Mouse (Mus musculus) liver, embryonic 15.5 days (tissue): ENCODE measurements around the gene Smpdl3a. TPM values are rescaled to one million over a fixed set of nuclear protein-coding genes. Genes with fewer than 3 reads are reported as not detected.

Experiments used
- ATAC-seq: fragments of 200-750 bp; cut with Nextera tagmentation; 2 replicates; pipeline ENCODE4 v1.8.0; 2017; ENCODE audit warnings: moderate number of reproducible peaks, mild to moderate bottlenecking, moderate library complexity; ENCODE audit not compliant: insufficient read depth
- H3K27ac ChIP-seq: fragments of 300-500 bp; sonication (generic); replicated peaks from 2 replicates; pipeline ENCODE4 v1.5.1; 2015; ENCODE audit warnings: mild to moderate bottlenecking, inconsistent platforms
- H3K27me3 ChIP-seq: fragments of 300-500 bp; sonication (generic); 2 replicates; pipeline ENCODE4 v1.6.1; 2015; ENCODE audit warnings: mild to moderate bottlenecking, inconsistent platforms
- H3K36me3 ChIP-seq: fragments of 300-500 bp; sonication (generic); replicated peaks from 2 replicates; pipeline ENCODE4 v1.6.1; 2015; ENCODE audit warnings: moderate library complexity, mild to moderate bottlenecking, inconsistent platforms
- H3K4me1 ChIP-seq: fragments of 300-500 bp; sonication (generic); replicated peaks from 2 replicates; pipeline ENCODE4 v1.6.1; 2015; ENCODE audit warnings: inconsistent platforms
- H3K4me2 ChIP-seq: fragments of 300-500 bp; sonication (generic); 2 replicates; pipeline ENCODE4 v1.6.1; 2015; ENCODE audit warnings: moderate library complexity, mild to moderate bottlenecking, inconsistent platforms
- H3K4me3 ChIP-seq: fragments of 300-500 bp; sonication (generic); replicated peaks from 2 replicates; pipeline ENCODE4 v1.5.1; 2015; ENCODE audit warnings: mild to moderate bottlenecking, inconsistent platforms
- H3K9ac ChIP-seq: fragments of 300-500 bp; sonication (generic); 2 replicates; pipeline ENCODE4 v1.6.1; 2015; ENCODE audit warnings: moderate library complexity, mild to moderate bottlenecking, inconsistent platforms
- H3K9me3 ChIP-seq: fragments of 300-500 bp; sonication (generic); replicated peaks from 2 replicates; pipeline ENCODE4 v1.6.1; 2016; ENCODE audit warnings: inconsistent platforms
- WGBS: fragments of 180-500 bp; shearing (Covaris S2); methylation state at CpG from one replicate; pipeline ENCODE4 v1.1.7; 2015; ENCODE audit warnings: mixed read lengths; ENCODE audit not compliant: insufficient replicate concordance; 5-methylcytosine and 5-hydroxymethylcytosine counted together
- polyA plus RNA-seq: library from polyadenylated mRNA; unstranded; fragments of >200 nt; fragmentation: Nextera tagmentation; extraction: Ambion mirVana; gene quantifications from 2 replicates; pipeline ENCODE4 v1.2.1, GENCODE M21; 2015

Smpdl3a gene
- polyA plus RNA-seq, 1 experiment from 2014 or later = 24.6 TPM

DNA sequence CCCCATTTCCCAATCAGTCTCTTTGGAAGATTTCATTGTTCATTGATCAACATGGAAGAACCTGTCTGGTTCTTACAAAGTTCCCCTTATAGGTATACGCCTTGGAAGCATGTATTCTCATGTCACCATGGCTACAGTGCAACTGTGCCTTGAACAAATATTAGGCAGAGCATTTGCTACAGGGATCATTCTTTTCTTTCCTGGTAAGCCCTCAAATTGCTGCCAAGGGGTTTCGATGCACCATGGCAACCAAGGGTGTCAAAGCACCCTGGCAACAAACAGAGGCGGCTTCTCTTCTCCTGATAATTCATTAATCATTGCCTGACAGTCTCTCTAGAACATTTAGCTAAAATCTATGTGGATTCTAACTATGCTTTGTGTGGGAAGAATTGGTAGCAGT lies 28.3 kb downstream of the Smpdl3a start:
- Histone ChIP-seq H3K4me2 (no peak overlapping the region), H3K36me3 (no peaks in the 10 kb centered on the region), H3K9ac (no peak overlapping the region), H3K27ac (no peak overlapping the region), H3K4me1 (no peaks in the 10 kb centered on the region), H3K9me3 (no peaks in the 10 kb centered on the region), H3K27me3 (no peaks in the 10 kb centered on the region), H3K4me3 (no peak overlapping the region)
- ATAC-seq = no peak
- WGBS = 46% methylated on average over 3 of the region's 3 CpGs

DNA sequence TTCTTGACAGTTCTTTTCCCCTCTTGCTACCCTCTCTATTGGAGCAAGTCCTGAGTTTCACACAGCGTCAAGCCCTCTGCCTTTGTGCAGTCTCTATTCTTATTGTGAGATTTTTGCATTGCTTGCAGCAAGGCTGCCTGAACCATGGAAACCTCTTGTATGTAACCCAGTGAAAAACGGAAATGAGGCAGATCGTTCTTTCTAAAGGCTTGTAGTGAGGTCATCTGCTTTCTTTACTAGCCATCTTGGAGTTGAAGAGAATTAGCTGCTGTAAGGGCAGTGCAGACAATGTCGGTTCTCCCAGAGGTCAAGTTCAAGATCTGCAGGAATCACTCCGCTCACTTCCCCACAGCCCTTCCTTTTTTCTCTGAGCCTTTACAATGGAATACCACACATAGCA lies 34.5 kb downstream of the Smpdl3a start:
- Histone ChIP-seq H3K4me3 (no peak overlapping the region), H3K4me1 (no peaks in the 10 kb centered on the region), H3K9ac (no peak overlapping the region), H3K36me3 (no peaks in the 10 kb centered on the region), H3K9me3 (no peaks in the 10 kb centered on the region), H3K27ac (no peak overlapping the region), H3K27me3 (no peaks in the 10 kb centered on the region), H3K4me2 (no peak overlapping the region)
- ATAC-seq = no peak
- WGBS = 64% methylated on average over 5 of the region's 5 CpGs

DNA sequence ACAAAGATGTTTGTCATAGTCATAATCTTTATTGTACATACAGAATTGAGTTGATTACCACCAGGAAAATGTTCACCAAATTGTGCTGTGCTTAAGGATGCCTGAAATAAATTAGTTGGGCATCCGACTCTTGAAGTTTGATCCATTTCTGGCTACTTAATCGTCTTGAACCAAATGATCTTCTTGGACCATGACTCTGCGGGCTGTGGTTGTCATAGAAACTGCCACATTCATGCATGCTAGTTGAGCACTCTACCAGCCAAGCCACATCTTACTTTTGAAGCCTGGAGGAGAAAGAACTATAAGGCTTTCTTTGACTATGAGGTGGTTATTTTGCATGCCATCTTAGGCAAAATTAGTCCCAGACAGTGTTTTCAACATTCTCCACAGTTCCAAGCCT lies 35.5 kb downstream of the Smpdl3a start:
- no peaks in the 10 kb centered on the region for H3K4me1 ChIP-seq
- ATAC-seq = no peak
- H3K4me3 ChIP-seq = no peak overlapping the region
- WGBS = 70% methylated on average over 3 of the region's 3 CpGs
- no peak overlapping the region for H3K9ac ChIP-seq
- no peak overlapping the region for H3K4me2 ChIP-seq
- no peaks in the 10 kb centered on the region for H3K27me3 ChIP-seq
- H3K27ac ChIP-seq = no peak overlapping the region
- H3K36me3 ChIP-seq = no peaks in the 10 kb centered on the region
- no peaks in the 10 kb centered on the region for H3K9me3 ChIP-seq

DNA sequence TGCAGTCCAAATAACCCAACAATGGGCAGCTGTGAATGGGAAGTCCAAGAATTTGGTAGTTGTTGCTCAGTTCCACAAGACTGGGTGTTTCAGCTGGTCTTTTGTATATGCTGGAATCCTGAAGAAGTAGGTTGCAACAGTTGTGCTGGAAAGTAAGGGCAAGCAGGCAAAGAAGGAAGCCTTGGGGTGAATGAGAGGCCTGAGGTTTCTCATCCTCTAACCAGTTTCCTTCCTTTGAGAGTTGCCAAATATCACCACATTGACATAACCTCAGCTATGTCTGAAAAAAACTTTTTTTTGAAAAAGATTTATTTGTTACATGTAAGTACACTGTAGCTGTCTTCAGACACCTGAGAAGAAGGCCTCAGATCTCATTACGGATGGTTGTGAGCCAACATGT lies 41.0 kb downstream of the Smpdl3a start:
- no peak overlapping the region for H3K4me3 ChIP-seq
- 78% methylated on average over 1 of the region's 1 CpGs for WGBS
- H3K4me2 ChIP-seq = no peak overlapping the region
- H3K27ac ChIP-seq = no peak overlapping the region
- H3K9ac ChIP-seq = no peak overlapping the region
- no peaks in the 10 kb centered on the region for H3K36me3 ChIP-seq
- H3K27me3 ChIP-seq = no peaks in the 10 kb centered on the region
- no peak for ATAC-seq
- no peaks in the 10 kb centered on the region for H3K9me3 ChIP-seq
- H3K4me1 ChIP-seq = no peaks in the 10 kb centered on the region

DNA sequence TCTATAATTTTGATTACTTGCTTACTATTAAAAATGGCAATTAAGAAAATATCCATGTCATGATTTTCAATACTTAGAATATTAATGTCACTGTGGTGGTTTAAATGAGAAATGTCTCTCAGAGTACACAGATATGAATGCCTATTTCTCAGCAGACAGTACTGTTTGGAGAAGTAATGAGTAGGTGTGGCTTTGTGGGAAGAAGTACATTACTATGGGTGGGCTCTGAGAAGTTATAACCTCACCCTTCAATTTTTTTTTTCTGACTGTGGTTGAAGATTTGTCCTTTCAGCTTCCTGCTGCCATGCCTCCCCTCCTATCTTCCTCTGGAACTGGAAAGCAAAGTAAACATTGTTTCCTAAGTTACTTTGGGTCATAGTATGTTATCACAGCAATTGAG lies 41.8 kb downstream of the Smpdl3a start:
- Histone ChIP-seq H3K4me1 (no peaks in the 10 kb centered on the region), H3K9ac (no peak overlapping the region), H3K36me3 (no peaks in the 10 kb centered on the region), H3K4me3 (no peak overlapping the region), H3K27me3 (no peaks in the 10 kb centered on the region), H3K4me2 (no peak overlapping the region), H3K9me3 (no peaks in the 10 kb centered on the region), H3K27ac (no peak overlapping the region)
- ATAC-seq = no peak

DNA sequence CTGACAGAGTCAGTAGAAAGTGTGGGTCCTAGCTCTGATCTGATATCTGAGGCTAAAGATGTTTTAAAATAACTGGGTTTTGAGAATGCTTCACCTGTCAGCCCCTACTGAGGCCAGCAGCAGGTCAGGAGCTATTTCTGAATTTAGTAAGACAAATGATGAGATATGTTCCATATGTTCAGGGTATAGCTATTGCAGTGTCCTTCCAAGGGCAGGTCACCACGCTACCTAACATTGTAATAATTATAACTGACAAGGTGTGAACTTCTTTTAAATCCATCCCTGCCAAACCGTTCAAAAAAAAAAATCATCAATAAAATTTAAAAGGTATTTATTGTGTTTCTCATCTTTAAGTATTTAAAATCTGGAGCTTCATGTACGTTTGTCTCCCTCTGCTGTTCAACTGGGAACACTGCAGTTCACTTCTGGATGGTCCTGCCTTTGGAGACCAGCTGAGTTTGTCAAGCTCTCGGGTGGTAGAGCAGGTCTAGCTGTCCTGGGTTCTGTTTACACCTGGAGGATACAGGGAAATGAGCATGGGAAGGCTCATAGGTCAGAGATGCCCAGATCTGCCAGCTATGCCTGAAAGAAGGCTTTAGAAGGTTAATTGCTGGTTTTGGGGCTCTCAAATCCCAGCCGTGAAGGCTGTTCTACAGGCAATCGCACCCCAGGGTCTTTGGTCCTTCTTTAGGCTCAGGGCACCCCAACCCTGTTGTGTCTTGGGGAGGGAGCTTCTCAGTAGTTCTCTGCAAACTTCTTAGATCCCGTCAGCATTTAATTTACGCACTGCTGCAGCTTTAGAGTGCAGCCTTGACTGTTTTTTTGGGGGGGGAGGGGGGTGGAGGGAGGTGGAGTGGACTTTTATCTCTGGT lies 47.7 kb downstream of the Smpdl3a start:
- no peak for ATAC-seq
- Histone ChIP-seq H3K27me3 (peaks cover 7% of the 10 kb centered on the region), H3K4me2 (no peak overlapping the region), H3K4me3 (no peak overlapping the region), H3K4me1 (no peaks in the 10 kb centered on the region), H3K9me3 (no peaks in the 10 kb centered on the region), H3K9ac (no peak overlapping the region), H3K36me3 (no peaks in the 10 kb centered on the region), H3K27ac (no peak overlapping the region)
- 31% methylated on average over 8 of the region's 8 CpGs for WGBS

DNA sequence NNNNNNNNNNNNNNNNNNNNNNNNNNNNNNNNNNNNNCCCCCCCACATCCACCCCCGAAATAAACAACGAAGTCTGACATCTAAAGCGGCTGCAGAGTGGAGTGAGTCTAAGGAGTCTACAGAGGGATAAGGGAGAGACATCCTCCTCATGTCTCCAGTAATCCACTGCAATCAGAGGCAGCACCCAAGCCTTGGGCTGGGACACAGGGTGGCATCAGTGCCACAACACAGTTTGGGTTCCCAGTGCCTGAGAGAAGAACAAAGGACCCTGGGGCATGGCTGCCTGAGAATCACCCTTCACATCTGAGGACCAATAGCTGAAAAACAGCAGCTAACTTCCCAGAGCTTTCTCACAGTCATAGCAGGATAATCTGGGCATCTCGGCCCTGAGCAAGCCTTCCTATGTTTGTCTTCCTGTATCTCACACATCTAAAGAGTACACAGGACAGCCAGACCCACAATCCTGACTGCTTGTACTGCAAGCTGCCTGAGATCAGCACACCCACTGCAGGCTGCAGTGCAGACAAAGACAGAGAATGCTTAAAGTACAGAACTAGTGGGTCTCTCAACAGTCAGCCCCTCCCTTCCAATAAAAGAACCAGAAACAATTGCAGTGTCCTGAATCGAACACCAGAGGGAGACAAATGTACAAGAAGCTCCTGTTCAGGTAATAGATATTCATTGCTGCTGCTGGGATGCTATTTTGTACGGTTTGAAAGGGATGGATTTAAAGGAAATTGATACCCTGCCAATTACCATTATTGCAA lies 54.0 kb downstream of the Smpdl3a start:
- no peak overlapping the region for H3K4me3 ChIP-seq
- no peaks in the 10 kb centered on the region for H3K4me1 ChIP-seq
- no peak for ATAC-seq
- no peaks in the 10 kb centered on the region for H3K36me3 ChIP-seq
- H3K4me2 ChIP-seq = no peak overlapping the region
- H3K27ac ChIP-seq = no peak overlapping the region
- no peak overlapping the region for H3K9ac ChIP-seq
- no peaks in the 10 kb centered on the region for H3K9me3 ChIP-seq
- H3K27me3 ChIP-seq = no peaks in the 10 kb centered on the region
- WGBS = 32% methylated on average over 5 of the region's 6 CpGs

Other genes with a start within 250 kb of the Smpdl3a start
- gene Pkib, start 162.4 kb upstream of the Smpdl3a start, polyA plus RNA-seq = 0.88 and 1.1 TPM in 2 replicates
- 1.5 and 1.8 TPM in 2 replicates for gene Fabp7, start 9.5 kb upstream of the Smpdl3a start, polyA plus RNA-seq